Mouse (Mus musculus): ENCODE measurements around the gene Sox5.

Gene Sox5

DNA sequence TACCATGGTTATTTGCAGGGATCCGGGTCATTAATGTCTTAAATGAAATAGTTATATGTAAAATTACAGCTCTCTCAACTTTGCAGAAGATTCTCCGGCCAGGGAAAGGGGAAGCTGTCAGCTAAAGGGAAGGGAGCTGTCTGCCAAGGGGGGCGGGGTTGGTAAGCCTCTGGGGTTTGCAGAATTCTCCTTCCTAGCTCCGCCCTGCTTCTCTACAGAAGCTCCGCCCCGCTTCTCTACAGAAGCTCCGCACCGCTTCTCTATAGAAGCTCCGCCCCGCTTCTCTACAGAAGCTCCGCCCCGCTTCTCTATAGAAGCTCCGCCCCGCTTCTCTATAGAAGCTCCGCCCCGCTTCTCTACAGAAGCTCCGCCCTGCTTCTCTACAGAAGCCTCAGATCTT, 210.9 kb downstream of the Sox5 start:
- 78% methylated on average over 17 of the region's 17 CpGs for WGBS

DNA sequence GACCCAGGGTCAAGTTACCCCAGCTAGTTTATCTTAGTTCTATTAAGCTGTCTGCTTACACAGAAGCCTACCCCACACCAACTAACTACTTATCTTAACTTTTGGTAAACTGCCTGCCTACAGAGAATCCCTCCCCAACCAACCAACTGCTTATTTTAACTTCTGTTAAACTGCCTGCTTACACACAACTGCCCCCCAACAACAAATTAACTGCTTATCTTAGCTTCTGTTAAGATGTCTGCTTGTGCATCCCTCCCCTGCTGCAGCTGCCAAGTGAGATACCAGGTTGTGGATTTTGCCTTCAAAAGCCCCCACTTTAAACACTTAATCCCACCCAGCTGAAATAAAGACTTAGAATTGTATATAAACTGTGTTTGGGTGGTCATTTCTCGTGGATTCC, 215.9 kb downstream of the Sox5 start:
- WGBS: 91% methylated on average over 1 of the region's 1 CpGs

DNA sequence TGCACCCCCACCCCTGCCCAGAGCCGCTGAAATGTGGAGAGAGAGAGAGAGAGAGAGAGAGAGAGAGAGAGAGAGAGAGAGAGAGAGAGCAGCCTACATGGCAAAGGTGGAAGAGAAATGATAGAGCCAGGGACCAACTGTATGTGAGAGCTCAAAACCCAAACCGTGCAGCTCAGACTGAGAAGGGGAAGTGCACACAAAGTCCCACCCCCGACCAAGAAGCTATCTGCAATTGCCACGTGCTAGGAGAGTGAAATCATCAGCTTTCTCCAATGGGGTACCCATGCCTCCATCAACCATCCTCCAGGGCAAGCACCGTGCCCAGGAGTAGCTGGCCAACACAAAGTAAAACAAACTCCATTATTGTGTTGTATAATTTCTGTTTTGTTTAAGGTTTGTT, 220.1 kb downstream of the Sox5 start:
- 76% methylated on average over 5 of the region's 5 CpGs for WGBS

DNA sequence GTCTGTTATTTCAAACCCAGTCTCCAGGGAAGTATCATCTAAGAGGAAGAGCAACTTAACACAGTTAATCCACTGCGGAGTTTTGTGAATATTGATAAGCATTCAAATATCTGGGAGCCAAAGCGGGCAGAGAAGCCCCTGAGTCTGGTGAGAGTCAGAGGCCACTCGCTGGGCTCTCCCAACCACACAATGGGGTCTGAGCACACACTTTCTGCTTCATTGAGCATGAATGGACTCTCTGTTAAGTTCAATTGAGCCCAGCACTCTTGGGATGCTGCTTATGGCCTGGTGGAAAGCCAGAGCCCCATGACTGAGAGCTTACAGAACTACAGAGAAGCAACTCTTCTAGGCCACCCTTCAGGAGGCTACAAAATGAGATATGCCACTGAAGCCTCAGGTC, 221.6 kb downstream of the Sox5 start:
- WGBS: 76% methylated on average over 3 of the region's 3 CpGs

DNA sequence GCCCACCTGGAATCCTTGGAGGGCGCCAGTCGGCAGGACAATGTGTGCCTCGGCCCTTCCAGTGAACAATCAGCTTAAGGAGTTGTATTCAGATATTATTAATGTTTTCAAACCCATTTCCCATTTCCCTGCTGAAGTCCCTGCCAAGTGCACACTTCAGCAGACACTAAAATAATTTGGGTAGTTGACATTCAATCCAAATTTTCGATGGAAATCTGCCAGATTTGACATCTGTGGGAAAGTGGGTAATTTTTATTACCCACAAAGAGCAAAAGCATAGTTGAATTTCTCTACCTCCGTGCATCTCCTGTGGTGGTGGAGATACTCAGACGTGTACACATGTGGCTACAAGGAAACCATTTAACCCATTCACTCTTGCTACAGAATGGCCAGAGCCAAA, 228.3 kb downstream of the Sox5 start:
- WGBS: 62% methylated on average over 6 of the region's 6 CpGs

DNA sequence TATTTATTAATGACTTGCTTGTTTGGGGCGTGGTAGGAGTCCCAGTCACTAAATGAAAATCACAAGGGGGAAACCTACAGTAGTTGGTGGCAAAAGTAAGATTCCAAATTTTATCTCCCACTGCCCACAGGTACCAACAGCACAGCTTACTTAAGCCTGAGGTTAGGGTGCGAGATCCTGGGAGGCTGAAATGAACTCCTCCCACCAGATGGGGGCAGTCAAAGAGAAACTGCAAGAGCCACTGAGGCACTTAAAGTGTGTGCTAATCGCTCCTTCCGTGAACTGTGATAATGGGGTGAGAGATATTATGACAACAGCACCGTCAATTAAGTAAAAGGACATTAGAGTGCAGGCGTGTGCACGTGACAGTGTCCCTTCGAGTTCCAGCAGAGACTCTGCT, 232.8 kb downstream of the Sox5 start:
- WGBS: 94% methylated on average over 8 of the region's 8 CpGs

DNA sequence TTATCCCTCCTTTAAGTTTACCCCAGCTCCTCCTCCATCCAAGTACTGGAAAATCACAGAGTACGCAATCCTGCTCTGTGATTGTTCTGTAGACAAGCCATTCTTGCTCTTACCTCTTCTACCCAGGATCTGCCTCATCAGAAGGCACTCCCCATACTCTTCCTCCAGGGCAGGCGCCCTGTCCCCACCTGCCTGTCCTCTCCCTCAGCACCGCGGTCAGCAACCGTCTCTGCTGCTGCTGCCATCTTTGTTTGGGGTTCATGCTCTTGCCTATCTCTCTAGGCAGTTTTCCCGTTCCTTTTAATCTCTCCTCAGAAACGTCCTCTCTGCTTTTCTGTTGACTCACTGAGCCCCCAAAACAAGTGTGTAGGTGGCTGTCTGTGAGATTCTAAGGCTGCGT, 236.2 kb downstream of the Sox5 start:
- 90% methylated on average over 8 of the region's 8 CpGs for WGBS

DNA sequence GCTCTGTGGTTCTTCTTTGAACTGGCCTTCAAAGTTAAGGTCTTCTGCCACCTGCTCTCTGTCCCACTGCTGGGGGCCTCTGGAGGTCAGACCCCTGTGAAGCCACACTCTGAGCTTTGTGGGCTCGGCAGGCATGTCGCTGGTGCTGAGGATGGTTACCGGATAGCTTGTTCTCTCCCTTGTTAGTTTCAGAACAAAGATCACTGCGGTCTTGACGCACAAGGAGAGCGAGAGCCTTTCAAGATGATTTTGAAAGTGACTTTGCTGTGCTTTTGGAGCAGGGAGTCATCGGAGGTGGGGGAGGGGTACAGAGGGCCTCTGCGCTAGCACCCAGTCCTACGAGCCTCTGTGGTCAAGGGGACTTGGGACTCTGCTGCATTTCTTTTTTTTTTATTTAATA, 240.5 kb downstream of the Sox5 start:
- 94% methylated on average over 9 of the region's 9 CpGs for WGBS

DNA sequence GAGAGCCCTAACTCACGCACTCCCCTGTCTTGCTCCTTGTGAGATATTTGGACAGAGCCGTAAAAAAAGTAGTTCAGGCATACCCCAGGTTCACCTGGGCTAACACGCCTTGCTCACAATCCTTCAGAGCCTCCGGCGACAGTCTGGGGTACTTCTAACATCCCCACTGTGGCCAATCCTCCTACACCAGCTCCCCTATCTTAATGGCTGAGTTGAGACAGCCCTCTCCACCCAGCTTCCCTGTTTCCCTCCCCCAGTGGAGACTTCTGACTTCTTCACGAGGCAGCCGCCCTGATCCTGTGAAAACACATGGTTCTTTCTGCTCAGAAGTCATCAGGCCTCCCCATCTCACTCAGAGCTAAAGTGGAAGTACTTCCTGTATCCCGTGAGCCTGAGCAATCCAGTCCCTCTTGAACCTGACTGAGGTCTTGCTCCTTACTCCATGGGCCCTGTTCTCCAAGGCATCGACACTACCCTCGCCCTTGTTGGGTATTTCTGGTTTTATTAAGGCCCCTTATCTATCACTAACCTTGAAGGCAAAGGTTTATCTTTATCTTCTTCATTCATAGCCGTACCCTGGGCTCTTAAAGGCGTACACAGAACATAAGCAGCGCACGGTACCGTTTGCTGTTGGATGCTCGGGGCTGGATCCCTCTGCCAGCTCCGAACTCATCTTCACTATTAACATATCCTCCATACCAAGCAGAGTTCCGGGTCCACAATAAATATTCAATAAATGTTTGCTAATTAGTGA, 242.2 kb downstream of the Sox5 start:
- 91% methylated on average over 18 of the region's 18 CpGs for WGBS

DNA sequence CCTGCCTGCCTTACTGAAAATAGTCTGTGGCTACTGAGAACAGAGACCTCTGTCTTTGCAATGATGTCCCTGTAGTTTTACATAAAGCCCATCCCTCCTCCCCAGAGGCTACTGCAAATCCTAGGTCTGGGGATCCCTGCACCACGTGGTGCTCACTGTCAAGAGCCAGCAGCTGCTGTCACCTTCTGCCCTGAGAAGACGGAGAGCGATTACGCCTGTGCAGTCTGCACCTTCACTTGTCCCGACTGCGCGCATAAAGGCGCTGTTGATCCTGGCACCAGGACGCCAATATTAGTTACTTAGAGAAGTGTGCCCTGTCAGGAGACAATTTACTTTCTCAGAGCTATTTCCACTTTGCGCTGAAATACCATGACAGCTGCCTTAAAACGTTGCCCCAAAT, 258.3 kb downstream of the Sox5 start:
- WGBS: 49% methylated on average over 11 of the region's 11 CpGs

DNA sequence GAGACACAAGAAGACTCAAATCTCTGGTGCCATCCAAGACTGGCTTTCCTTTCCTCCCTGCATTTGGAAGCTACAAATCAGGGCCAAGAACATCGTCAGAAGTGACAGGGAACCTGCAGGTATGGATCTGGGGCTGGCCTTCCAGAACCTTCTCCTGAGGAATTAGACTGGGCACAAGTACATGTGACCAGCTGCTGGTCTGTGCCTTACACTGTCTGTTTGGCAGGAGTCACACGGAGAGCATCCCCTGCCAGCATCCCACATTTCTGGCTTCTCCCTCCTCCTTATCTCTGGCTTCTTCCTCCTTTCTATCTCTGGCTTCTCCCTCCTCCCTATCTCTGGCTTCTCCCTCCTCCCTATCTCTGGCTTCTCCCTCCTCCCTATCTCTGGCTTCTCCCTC, 263.0 kb downstream of the Sox5 start:
- WGBS: 79% methylated on average over 2 of the region's 2 CpGs

DNA sequence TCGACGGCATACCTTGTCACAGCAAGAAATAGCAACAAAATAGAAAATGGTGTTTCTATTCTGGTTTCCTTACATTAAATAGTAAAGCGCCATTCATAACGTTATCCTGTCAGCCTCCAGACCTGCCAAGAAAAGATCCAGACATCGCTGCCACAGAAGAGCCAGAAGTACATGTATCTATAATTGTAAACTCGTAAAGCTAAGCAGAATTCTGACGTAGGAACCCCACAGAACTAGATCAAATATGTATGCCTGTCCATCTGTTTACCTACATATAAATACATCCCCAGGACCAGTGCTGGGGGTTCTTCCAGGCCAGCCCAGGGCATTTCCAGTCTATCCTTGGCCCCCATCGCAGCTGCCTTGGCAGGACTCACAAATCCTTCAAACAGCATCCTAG, 265.9 kb downstream of the Sox5 start:
- 54% methylated on average over 8 of the region's 8 CpGs for WGBS

DNA sequence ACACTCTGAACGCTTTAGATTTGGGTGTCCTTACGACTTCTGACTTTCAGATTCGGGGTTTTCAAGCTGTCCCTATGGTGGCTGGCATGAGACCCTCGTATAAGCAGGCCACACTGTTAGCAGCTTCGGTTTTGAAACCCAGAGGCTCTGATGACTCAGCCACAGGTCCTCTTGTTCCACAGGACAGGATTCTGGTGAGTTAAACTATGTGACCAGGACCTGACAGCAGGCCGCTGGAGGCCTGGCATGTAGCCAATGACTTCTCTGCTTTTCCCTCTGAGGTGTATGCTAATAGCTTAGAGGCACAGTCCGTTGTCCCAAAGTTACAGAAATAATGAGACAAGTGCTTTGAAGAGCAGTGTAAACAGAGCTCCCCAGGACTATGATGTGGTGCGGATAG, 268.0 kb downstream of the Sox5 start:
- 71% methylated on average over 8 of the region's 8 CpGs for WGBS

DNA sequence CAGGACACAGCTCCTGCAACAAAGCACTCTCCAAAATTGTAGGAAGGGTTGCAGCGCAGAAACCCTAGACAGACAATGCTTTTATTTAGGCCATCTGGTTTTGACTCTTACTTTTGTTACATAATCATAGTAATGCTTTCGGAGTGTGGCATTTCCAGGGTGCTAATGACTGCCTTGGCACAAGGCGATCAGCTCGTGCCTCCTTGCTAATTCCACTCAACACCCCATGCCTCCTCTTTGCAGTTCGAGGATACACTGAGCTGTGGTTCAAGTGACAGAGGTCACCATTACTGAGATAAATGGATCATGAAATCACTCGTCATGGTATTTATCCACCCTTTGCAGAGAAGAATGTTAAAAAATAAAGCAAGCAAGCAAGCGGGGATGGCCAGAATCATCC, 269.9 kb downstream of the Sox5 start:
- 78% methylated on average over 7 of the region's 7 CpGs for WGBS

DNA sequence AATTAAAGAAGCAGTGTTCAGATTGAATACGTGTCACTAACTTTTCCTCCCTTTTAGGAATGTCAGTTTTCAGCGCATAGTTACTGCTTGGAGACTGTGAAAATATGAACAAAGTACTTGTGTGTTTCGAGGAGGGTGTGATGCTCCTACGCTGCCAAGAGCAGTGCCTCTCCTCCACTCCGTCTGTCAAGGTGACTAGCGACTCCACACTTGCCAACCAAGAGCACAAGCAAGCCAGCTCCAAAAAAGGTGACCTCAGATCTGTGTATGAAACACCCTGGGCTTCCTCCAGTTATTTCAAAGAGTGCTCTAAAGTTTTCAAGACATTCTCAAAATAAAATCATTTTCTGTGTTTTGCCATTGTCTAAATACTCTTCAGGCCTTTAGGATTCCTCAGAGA, 271.6 kb downstream of the Sox5 start:
- WGBS: 52% methylated on average over 6 of the region's 6 CpGs

DNA sequence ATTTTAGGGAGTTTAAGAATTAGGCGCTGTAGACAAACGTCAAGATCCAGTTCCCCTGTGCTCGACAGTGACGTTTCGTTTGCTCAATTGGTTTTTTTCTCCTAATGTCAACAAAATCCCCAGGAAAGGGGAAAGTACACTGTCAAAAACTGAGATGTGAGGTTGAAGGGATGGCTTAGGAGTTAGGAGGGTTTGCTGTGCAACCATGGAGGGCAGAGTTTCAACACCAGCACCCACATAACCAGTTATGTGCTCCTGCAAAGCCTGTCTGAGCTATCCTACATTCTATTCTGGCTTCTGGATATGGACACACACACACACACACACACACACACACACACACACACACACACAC, 277.6 kb downstream of the Sox5 start:
- 73% methylated on average over 5 of the region's 5 CpGs for WGBS

DNA sequence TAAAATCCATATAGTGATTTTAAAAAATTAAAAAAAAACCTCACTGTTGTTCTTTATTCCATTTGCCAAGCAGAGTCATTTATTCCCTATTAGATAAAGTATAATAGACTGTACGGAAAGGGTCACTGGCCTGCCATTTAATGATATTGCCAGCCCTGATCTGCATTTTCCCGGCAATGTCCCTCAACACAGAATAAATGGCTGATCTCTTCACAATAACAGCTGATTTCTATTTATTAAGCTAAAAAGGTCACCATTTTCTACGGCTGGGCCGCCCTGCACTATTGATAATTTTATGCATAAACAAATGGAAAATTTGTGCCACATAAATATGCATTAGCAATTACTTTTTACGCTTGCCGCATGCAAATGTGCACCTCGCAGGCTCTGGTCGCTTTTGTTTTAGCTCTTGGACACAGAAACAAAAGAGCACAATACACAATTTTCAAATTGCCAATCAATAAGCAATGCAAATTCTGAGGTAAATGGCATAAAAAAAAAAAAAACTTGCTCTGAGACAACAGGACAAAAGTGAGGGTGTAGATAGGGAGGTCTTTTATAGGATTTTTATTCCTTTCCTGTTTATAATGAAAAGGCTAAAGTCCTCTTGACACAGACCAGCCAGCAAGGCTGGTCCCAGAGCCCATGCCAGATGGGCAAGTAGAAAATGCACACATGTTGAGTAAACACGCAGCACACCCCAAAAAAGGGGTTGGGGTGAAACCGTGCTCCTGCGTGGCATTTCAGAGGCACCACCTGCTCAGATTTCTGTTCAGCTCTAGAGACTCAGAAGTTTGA, 278.2 kb downstream of the Sox5 start:
- WGBS: 64% methylated on average over 11 of the region's 11 CpGs

DNA sequence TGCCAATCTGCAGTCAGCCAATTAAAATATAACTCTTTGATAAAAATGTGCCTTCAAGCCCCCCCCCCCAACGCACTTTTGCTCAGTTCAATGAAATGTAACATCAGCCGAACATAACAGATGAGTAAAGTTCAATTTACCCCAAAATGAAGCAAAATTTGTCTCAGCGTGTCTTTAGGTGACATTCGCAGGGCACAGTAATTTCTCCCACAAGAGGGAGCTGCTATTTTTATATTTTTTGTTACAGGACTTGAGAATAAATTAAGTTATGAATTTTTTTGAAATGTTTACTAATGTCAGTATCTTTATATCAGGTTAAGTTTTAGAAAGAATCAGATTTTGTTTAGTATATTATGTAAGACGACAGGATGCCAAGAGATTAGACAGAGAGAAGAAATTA, 280.3 kb downstream of the Sox5 start:
- WGBS: 75% methylated on average over 5 of the region's 5 CpGs

DNA sequence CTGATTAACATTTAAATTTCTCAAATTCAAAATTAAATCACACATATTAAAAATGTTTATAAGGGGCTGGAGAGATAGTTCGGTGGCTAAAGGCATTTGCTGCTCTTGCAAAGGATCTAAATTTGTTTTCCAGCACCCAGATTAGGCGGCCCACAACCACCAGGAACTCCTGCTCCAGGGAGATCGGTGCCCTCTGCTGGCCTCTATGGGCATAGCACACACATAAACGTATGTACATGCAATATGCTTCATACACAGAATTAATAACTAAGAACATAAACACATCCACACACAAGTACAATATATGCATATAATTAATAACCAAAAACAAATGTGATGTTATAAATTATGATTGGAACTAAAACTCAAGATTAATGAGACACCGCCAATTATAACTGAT, 283.6 kb downstream of the Sox5 start:
- WGBS: 95% methylated on average over 5 of the region's 5 CpGs

DNA sequence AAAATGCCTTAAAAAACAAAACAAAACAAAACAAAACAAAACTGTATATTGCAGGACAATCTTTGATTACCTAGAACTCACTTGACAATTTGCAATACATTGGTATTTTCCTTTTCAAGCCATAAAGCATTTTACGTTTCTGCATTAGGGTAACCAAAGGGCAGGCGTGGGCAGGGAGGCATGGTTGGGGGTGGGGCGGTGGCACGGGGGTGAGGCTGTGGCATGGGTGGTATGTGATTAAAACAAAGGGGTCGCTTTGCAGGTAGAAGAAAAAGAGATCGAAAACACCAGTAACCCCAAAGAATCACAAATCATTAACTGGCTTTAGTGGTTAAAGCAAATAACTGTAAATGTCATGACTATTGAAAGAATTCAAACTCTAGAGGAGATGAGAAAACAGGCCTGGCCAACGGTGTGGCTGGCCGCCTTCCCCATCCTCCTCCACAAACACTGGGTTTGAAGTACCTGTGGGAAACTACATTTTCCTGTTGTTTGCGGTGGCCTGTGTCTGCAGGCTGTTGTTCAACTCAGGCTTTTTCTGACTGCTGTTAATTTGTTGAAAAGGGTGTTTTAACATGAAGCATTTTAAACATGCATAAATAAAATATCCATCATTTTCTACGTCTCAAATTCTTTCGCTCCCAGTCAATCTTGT, 289.9 kb downstream of the Sox5 start:
- 92% methylated on average over 11 of the region's 11 CpGs for WGBS

DNA sequence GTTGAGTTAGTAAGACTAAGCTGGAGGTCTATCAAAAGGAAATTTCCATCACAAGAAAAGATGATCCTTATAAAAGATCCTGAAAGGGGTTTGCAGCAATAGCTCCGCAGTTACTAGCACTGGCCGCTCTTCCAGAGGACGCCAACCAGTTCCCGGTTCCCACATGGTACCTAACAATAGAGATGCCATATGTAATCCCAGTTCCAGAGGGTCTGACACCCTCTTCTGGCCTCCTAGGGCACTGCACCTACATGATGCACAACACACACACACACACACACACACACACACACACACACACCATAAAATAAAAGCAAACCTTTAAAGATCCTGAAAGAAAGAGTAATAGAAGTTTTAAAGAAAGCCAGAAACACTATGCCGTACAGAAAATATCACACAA, 290.9 kb downstream of the Sox5 start:
- WGBS: 97% methylated on average over 5 of the region's 5 CpGs

DNA sequence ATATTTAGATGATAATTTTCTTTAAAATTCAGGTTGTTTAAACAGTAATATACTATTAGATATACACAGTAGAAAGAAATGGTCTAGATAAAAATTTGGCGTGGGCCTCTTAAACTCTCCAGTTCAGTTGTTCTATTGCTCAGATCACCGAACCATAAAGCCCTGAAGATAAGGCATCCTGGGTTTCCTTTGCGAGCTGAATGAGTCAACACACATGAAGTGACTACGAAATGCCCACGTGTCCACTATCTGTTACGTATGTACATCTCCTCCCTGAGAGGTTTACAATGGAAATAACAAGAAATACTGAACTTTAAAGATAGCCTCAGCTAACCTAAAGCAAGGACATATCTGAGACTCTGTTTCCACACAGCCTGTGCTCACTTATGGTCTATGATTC, 296.2 kb downstream of the Sox5 start:
- WGBS: 96% methylated on average over 6 of the region's 6 CpGs

DNA sequence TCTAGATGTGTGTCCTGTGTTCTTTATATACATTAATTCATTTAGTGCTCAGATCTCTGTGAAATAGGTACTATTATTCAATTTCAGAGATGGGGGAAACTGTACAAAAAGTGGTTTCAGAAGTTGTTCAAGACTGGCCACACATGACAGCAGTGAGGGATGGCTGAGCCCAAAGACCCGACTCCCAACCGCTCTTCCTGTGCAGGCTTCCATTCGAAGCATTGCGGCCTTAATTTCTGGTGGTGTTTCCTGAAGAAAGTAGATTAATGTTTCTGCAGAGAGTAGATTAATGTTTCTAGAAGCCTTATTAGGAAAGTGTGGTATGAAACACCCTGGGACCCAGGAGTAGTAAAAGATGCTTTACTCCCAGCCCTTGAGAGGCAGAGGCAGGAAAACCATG, 298.6 kb downstream of the Sox5 start:
- 90% methylated on average over 4 of the region's 4 CpGs for WGBS

Data from cerebral cortex, adult 2 months (tissue).